Mouse (Mus musculus) thymus, postnatal 14 days (tissue): ENCODE results near the gene Mettl25.
A peak's percentile ranks its signal among the peaks of the same experiment; 100 is the strongest.

Experiments
- DNase-seq: peaks from one replicate; pipeline ENCODE4 v3.0.0; 2021

Gene Mettl25

GRCm38 (mm10) chr10:105746019-105746418 lies 95.2 kb downstream of the Mettl25 start:
- DNase-seq = no peak

- no peak for DNase-seq
Observed at GRCm38 (mm10) chr10:105741736-105742135, 99.4 kb downstream of the Mettl25 start.

DNA sequence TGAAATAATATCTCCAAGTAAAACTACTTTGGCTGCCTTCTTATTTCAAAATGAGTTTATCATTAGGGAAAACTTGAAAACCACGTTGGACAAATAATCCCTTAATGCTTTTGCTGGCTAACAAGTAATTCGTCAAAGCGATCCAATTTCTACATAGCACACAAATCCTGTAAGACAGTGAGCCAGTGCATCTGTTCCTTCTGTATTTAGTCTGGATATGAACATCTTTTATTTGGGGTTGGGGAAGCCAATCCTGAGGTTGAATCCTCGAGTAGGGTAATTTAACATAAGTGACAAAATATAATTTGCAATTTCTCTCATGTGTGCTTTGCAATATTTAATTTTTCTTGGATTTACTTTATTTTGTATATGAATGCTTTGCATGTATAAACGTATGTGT lies 102.2 kb downstream of the Mettl25 start:
- DNase-seq = no peak

DNA sequence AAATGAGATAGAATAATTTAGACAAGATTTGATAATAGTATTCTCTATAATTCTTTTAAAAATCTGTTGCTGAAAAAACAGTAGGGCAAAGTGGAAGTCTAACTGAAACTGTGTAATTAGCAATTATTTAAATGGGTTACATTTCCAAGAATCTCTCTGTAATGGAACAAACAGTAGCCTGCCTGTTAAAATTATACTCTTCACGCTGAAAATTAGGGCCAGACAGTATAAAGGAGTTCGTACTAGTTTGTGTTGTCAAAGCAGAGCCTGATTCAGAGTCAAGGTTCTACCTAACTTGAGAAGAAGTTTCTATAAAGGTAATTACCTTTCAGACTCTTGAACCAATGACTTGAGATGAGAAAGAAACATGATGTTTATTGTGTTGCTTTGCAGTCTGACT lies 113.4 kb downstream of the Mettl25 start:
- DNase-seq = no peak

GRCm38 (mm10) chr10:105727353-105727752 lies 113.8 kb downstream of the Mettl25 start:
- DNase-seq = no peak

DNA sequence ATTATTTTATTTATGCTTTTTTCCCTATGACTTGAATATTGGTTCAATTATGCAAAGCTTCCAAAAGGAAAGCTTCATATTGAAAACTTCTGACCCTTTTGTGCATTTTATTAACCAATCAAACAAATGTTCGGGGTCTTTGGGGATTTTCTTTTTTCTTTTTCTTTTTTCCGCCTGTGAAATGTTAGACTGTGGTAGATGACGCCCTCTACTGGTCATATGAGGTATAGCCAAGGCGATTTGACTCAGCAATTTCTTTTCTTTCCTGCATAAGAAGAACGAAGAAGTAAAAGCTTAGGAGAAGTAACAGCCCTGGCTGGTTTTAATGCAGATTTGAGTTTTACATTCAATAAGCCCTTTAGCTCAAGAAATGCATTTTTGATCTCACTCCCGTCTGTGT lies 126.3 kb downstream of the Mettl25 start:
- DNase-seq = peak; percentile 4

GRCm38 (mm10) chr10:105714366-105714765 lies 126.8 kb downstream of the Mettl25 start:
- no peak for DNase-seq

DNA sequence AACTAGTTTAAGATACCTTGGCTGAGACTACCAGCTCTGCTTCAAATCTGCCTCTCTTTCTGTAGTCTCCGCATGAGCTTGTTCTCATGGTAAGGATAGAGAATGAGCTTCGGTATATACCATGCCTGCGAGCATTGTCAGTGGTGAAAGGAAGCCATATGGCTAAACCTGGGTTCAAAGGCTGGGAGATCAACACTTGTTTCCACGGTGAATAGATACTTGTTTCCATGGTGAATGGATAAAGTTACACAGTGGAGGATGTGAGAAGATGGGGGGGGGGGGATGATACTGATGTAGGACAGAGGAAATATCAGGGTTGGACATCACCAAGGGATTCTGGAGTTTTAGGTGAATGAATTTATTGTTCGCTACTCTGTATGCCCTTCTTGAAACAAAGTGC lies 128.0 kb downstream of the Mettl25 start:
- DNase-seq = no peak
